Mouse (Mus musculus) G1E (cell line): Measurements from ENCODE around the gene Adgrg4.

ENCODE experiments used
- CTCF ChIP-seq: IDR thresholded peaks from 2 replicates; pipeline ENCODE4 v1.5.1; 2012; ENCODE audit warnings: low read depth, low read length, inconsistent platforms, mixed read lengths
- GATA1 ChIP-seq: IDR thresholded peaks from 2 replicates; pipeline ENCODE4 v1.6.1; 2012; ENCODE audit warnings: borderline replicate concordance, low read length, inconsistent platforms, mixed read lengths
- GATA2 ChIP-seq: IDR thresholded peaks from 2 replicates; pipeline ENCODE4 v1.6.1; 2012; ENCODE audit warnings: low read depth, low read length, inconsistent platforms, borderline replicate concordance
- POLR2AphosphoS5 ChIP-seq: IDR thresholded peaks from 2 replicates; pipeline ENCODE4 v1.6.1; 2012; ENCODE audit warnings: low read depth, low read length, inconsistent platforms; ENCODE audit not compliant: insufficient replicate concordance
- TAL1 ChIP-seq: conservative IDR thresholded peaks from 2 replicates; pipeline ENCODE4 v1.6.1; 2012; ENCODE audit warnings: low read depth, low read length, inconsistent platforms, mixed read lengths

DNA sequence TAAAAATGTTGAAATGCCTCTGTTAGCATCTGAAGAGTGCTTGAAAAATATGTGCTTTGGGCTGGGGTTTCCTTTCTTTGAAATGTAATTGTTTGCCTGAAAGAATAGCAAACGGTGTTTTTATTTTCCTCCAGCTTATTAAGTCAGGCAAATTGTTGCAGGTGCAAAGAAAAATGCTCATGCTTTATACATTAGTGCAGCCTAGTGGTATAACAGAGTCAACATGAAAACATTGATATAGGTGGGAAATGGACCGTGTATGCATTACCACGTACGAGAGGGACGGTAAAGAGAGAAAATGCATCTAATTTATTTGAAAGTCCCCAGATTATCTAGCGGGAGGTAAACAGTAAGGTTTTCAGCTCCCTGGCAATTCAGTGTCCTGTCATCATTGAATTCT, 173.9 kb downstream of the Adgrg4 start:
- TF ChIP-seq CTCF (no peak), GATA1 (no peak), POLR2AphosphoS5 (no peak), TAL1 (no peak), GATA2 (no peak)
